Mouse (Mus musculus) c-Kit-positive CD71-positive TER-119-positive erythroid progenitor cells, embryonic 14.5 days (primary cell): Measurements from ENCODE around the gene Tnfsf13b.

Source experiments
- DNase-seq: peaks from one replicate; pipeline ENCODE4 v3.0.0-alpha.2; 2013; ENCODE audit warnings: low spot score

The Tnfsf13b gene

DNA sequence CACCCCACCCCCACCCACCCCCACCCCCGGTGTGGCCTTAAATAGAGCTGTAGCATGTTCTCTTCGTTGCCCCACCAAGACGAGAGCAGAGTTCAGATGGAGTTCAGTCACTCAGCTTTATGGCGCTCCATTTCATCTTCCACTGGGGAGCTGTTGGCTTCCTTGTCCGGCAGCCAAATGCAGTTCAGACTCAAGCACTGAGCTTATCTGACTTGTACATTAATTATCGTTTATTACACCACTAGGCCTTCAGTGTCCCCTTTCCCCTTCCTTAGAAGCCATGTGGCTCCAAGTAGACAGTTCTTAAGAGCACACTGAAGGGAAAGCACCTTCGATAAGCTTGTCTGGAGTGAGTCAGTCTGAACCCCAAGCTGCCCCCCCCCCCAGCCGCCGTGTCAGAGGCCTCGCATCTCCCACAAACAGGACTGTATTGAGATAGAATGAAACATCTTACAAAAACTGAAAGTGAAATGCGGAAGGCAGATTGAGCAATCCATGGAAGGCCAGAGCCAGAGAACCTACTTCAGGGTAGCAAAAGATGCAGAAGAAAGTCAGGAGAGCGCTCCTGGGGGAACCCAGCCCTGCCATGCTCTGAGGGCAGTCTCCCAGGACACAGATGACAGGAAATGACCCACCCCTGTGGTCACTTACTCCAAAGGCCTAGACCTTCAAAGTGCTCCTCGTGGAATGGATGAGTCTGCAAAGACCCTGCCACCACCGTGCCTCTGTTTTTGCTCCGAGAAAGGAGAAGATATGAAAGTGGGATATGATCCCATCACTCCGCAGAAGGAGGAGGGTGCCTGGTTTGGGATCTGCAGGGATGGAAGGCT is at the start of gene Tnfsf13b:
Gene Tnfsf13b (plus strand): TSS at position 312 of the 830 bp plus-strand sequence.
- no peak for DNase-seq

DNA sequence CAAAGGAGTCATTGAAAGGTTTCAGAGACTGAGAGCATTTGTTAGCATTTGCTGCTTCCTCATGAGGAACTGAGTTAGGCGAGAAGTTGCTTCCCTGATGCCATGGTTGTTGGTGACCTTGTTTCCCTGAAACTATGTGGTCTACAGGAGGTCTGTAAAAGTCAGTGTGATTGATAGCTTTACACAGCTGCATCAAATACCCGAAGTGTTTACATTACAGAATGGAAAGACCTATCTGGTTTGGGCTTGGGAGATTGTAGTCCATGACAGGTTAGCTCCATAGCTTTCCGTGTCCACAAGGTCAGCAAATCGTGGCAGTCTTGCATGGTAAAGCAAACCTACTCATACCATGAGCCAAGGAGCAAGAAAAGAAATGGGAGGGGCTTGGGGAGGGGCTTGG is 47.9 kb upstream of the Tnfsf13b start:
- no peak for DNase-seq

DNA sequence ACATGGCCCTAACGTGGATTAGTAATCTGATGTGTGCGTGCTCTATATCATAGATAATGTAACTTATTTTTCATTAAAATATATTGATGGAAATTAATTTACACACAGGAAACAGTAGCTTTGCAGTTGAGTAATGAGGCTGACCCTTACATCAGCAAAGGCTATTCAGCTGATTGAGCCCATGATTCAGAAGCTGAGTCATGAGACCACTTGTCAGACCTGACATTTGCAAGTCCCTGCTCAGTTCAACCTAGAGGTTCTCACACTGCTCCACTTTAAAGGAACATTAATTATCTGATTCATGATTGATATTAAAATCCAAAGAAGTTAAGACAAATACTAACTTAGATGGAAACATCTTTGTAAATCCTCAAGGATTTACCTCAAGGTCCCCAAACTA is 46.3 kb upstream of the Tnfsf13b start:
- no peak for DNase-seq

DNA sequence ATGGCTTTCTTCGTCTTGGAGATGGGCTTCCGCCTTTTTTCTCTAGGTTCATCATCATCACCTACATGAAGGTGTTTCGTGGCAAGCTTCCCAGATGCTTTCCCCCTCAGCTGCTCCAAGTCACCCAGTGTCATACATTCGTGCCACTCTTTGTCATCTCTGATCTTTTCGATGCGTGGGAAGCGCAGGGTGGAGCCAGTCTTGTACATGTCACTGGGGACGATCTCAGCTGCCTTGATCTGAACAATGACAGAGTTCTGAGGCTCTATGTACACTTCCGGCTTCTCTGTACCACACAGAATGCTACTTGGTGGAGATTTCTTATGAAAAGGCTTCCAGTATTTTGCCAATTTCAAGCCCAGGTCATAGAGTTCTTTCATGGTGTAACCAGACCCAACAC is 34.4 kb upstream of the Tnfsf13b start:
- no peak for DNase-seq

DNA sequence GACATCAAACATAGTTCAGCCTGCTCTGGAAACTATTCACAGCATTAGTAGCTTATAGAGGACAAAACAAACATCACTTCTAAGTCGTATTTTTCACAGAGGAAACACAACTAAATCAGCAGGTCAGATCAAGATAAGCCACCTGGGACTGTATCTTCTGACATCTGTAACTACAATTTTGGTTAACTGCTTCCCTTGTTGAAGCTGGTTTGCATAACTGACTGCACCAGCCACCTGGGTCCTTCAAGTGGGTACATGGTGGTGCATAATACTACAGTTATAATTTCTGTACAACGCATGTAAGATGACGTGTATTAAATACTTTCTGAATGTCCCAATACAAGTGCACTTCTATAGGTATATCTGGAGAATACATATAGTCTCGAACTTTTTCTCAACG is 31.0 kb upstream of the Tnfsf13b start:
- no peak for DNase-seq

DNA sequence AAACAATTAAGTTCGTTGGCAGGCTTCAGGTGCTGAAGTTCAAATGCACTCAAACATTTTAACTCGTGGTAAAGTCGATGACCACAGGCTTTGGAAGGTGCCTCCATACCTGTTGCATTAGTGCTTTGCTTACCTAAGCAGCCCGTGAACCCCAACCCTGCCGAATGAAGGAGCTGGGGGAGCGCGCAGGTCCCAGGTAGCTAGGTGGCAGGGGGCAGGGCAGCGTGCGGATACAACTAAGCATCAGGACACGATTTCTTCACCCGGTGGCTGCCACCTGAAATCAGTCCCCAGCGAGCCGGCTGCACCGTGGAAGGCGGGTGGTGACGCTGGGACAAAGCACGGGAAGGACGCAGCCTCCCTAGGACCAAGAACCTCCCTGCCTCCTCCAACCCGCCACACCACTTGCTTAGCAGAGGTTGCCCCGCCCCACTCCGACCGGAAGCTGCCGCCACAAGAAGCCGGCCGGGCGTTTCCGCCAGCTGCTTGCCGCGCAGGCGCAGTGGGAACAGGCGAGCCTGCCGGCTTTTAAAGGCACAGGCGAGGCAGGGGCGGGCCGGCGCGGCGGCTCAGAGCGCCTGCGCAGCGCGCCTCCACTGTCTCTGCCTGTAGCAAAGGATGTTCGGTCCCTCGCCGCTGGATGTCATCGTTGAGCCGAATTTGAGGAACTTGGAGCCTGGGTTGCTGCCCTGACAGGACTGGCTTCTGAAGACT is 30.2 kb upstream of the Tnfsf13b start:
- DNase-seq = peak; percentile 96

DNA sequence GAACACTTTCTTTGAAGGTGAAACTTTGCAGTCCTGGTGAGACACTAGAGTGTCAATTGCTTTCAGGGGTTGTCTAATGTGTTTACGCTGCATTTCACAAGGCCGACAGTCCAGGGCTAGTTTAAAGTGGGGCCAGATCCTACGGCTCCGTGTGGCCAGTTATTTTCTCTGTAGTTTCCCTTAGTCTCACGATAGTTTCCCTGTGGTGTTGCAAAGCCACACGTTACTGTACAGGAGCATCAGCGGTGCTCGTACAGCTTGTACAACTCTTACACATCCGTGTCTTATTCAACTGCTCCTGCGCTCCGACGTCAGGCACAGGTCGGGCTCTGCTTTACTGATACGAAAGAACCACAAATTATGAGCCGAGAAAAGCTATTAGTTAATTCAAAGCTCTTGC is 29.3 kb upstream of the Tnfsf13b start:
- no peak for DNase-seq

DNA sequence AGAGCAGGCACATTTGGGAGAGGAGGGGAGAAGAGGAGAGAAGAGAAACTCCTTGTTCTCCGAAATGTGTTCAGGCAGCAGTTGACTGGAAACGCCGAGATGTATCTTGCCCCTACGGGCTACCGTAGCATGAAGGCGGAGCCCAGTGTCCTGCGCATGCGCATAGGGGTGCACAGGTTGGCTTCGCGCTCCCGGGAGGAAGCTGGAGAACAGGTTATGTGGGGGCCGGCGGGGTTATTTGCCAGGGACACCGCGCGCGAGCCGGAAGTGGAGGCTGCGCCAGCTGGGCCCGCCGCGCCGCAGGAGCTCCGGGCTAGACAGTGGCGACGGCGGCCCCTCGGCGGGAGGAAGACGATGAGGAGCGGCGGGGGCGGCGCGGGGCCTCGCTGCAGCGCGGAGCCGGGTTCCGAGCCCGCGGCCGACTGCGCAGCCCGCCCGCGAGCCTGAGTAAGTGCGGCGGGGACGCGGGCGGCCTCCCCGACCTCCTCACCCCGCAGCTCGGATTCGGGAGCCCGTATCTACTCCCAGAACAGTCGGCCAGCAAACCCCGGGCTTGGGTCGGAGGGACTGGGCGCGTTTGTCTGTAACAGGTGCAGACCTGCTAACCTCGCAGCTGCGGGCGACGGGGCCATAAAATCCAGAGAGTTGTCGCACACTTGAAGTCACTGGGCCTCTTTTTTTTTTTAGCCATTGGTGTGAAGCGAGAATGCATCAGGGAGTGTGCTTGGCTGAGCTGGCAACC is 28.5 kb upstream of the Tnfsf13b start, which contains the start of the genes Lig4 and Abhd13:
Gene Lig4 (minus strand): TSS at position 114 of the 742 bp plus-strand sequence.
Gene Abhd13 (plus strand): TSS at position 135 of the 742 bp plus-strand sequence.
- peak; percentile 95 for DNase-seq

- DNase-seq = peak; percentile 14
Measured at GRCm38 (mm10) chr8:9978475-9979230, 27.6 kb upstream of the Tnfsf13b start.

DNA sequence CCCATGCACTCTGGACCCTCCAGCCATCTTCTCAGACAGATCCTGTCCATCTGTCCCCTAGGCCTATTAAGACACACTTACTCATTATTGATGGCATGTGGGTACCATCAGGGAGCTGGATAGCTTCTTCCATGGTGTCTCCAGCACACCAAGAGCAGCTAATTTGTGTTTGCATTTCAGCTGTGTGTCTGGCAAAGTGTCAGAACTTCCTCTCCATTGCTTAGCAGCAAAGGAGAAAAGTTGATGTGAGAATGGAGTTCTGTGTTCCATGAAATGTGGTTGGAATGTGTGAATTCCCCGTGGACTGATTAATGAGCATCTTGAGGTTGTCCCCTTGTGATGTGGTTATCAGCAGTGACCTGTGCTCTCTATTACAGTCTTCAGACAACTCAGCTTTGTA is 26.5 kb upstream of the Tnfsf13b start:
- no peak for DNase-seq

GRCm38 (mm10) chr8:9980188-9980587 is 26.1 kb upstream of the Tnfsf13b start:
- no peak for DNase-seq

GRCm38 (mm10) chr8:10004115-10004514 is 2.2 kb upstream of the Tnfsf13b start:
- DNase-seq = no peak

DNA sequence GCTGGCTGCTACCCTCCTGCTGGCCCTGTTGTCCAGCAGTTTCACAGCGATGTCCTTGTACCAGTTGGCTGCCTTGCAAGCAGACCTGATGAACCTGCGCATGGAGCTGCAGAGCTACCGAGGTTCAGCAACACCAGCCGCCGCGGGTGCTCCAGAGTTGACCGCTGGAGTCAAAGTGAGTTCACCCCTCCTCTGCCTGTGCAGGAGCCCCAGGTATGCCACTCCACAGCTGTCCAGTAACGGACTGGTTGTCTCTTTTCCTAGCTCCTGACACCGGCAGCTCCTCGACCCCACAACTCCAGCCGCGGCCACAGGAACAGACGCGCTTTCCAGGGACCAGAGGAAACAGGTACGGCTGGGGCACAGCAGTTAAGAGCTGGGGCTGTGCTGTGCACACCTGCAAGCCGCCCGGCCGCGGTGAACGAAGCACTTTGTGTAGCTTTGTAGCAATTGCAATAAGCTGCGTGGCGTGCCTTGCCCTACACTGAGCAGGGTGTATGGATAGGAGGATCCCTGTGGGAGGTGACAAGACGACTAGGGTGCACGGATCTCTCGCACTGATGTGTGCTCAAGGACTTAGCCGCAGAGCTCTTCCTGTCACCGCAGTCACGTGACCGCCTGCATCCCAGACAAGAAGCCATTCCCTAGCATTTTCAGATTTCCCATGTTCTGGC is 856 bp downstream of the Tnfsf13b start:
- DNase-seq = no peak

GRCm38 (mm10) chr8:10007660-10008028 is 1.4 kb downstream of the Tnfsf13b start:
- no peak for DNase-seq

- DNase-seq = no peak
Measured at GRCm38 (mm10) chr8:10016252-10016651, 10.0 kb downstream of the Tnfsf13b start.

- no peak for DNase-seq
Measured at GRCm38 (mm10) chr8:10017231-10017630, 11.0 kb downstream of the Tnfsf13b start.

- DNase-seq = no peak
Measured at GRCm38 (mm10) chr8:10030320-10031060, 24.2 kb downstream of the Tnfsf13b start.

DNA sequence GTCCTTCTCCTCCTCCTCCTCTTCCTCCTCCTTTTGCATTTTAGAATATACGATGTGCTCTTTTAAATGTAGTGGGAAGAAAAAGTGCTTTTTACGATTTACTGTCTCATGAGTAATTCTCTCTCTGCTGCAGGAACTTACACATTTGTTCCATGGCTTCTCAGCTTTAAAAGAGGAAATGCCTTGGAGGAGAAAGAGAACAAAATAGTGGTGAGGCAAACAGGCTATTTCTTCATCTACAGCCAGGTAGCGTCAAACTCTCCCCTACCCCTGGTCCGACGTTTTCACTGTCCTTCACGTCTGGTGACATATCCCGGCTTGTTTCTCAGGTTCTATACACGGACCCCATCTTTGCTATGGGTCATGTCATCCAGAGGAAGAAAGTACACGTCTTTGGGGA is 24.9 kb downstream of the Tnfsf13b start:
- DNase-seq = no peak

- DNase-seq = no peak
Measured at GRCm38 (mm10) chr8:10040866-10041265, 34.6 kb downstream of the Tnfsf13b start.

GRCm38 (mm10) chr8:10043842-10044510 is 37.7 kb downstream of the Tnfsf13b start:
- no peak for DNase-seq
